Mouse (Mus musculus) MEL-GATA-1-ER (cell line): Measurements from ENCODE around the gene Abhd11.
"Not testable (repeated sequence)": the region's sequence is repeated elsewhere in the genome, so short reads cannot be mapped to it uniquely, and the experiment has no call there.

Experiments used
- DNase-seq: peaks from one replicate; pipeline ENCODE4 v3.0.0-alpha.2; 2012; ENCODE audit warnings: low read depth; ENCODE audit errors: extremely low read depth

The Abhd11 gene

DNA sequence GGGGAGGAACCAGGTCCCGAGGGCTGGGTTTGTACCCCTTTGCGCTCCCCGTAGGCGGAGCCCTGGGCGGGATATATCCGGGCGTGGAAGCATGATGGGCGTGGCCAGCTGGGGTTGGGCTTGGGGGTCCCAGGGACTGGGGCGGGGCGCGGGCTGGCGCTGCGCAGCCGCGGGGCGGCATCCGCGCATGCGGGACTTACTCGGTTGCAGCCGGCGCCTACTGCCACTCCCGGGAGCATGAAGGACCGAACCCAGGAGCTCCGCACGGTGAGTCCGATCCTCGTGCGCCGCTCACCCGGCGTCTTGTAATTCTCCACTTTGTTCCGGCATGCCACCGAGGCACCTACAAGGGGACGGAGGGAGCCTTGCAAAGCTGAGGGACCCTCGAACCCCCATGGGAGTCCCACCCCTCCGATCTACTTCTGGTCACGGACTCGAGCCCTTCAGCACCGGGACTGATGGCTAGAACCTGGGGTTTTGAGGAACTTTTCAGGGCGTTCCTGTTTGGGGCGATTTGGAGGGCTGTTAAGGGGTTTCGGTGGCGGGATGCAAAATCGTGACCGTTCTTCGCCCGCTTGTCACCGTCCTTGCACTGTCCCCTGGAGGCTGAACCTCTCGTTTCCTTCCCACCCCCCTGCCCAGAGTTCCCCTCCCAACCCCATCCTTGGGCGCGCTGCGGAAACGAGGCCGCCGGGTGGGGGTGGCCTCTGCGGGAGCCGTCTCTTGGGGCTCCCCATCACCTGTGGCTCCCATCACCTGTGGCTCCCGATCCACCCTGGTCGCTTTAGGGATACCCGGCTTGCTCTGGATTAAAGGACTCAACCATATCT lies 14.6 kb downstream of the Abhd11 start, which contains the start of gene Stx1a:
TSS of gene Stx1a (plus strand) at position 139 of the 830 bp plus-strand sequence.
- peak; percentile 81 for DNase-seq

DNA sequence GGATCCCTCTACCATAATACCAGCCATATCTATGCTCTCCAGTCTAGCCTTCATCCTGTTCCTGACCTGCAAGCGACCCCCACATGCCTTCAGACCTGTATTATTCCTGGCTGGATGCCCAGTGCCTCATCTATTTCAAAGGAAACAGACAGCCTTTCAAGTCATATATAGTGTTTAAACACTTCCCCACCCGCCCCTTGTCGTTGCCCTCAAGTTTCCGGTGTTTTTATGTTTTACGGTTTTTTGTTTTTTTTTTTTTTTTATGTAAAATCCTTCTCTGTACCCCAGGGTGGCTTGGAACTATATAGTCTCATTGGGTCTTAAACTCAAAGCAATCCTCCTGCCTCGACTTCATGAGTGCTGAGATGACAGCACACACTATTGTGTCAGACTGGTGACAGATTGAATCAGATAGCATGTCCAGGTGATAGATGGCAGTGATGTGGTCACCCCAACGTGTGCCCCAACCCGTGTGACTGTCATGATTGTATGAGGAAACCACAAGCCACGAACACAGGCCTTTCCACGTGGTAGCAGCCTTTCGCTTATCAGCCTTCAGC lies 15.8 kb downstream of the Abhd11 start:
- DNase-seq = peak; percentile 80

DNA sequence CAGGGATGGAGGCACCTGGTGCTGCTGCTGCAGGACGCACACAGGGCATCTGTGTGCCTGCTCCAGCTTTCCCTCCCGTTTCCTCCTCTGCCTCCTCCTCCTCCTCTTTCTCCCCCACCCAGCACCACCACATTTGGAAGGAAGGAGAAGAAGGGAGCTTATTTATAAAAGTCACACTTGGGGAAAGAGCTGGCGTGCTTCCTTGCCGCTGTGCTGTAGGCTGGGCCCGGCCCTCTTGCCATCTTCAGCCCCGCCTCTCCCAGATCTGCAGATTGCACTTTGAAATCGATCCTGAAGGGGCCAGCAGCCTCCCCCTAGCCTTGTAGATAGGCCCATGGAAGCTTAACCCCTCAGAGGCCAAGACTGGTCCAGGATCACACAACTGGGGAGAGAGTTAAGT lies 16.9 kb downstream of the Abhd11 start:
- no peak for DNase-seq

DNA sequence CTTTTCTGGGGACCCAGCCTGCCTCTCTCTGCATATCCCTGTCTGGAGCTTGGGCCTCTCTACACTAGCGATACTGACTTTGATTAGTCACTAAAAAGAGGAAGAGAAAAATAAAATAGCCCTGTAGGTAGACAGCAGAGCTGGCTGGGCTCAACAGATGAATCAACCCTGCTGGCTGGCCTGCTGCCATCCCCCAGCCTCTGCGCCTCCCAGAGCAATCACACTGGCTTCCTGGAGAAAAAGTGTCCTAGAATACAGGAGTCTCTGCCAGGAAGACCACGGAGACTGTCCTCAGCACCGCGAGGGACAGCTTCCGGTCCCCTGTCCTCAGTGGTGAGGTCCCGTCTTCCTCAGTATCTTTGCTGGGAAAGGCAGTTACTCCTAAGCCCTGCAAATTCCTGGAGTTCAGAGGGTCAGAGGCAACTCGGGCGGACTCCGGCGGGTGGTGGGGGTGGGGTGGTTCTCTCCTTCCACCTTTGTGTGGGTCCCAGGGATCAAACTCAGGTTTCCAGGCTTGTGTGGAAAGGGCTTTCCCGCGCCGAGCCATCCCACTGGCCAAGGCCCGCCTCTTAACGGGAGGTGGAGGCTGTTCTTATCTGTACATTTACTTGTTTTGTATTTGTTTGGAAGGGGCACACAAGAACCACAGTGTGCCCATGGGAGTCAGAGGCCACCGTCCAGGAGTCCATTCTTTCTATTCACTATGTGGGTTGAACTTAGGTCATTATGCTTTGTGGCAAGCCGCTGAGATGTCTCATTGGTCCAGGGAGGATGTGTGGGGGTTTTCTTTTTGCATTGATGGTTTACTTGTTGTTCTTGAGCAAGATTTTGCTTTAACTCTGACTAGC lies 20.3 kb downstream of the Abhd11 start:
- DNase-seq = peak; percentile 72

DNA sequence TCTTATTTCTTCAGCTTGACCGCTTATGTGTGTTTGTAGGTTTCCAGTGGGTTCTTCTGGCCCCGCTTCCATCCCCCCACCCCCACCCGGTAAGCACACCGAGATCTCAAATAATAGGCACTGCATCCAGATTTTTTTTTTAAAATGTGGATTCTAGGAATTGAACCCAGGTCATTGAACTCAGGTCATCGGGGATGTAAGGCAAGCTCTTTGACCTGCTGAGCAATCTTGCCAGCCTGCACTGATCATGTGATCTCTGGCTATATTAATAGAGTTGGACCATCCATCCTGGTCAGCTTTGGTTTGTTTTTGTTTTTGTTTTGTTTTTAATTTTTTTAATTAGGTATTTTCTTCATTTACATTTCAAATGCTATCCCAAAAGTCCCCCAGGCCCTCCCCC lies 23.6 kb downstream of the Abhd11 start:
- no peak for DNase-seq

DNA sequence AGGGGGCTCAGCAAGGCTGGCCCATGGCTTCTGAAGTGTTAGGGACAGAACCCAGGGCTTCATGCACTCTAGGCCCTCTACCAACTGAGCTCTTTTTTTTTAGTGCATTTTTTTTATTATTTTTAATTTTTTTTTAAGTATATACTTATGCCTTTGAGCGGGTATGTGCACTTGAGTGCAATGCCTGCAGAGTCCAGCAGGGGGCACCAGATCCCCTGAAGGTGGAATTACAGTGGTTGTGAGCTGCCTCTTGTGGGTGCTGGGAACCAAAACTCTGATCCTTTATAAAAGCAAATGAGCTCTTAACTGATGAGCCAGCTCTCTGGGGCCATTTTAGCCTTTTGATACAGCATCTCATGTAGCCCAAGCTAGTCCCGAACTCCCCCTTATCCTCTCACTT lies 25.6 kb downstream of the Abhd11 start:
- no peak for DNase-seq

DNA sequence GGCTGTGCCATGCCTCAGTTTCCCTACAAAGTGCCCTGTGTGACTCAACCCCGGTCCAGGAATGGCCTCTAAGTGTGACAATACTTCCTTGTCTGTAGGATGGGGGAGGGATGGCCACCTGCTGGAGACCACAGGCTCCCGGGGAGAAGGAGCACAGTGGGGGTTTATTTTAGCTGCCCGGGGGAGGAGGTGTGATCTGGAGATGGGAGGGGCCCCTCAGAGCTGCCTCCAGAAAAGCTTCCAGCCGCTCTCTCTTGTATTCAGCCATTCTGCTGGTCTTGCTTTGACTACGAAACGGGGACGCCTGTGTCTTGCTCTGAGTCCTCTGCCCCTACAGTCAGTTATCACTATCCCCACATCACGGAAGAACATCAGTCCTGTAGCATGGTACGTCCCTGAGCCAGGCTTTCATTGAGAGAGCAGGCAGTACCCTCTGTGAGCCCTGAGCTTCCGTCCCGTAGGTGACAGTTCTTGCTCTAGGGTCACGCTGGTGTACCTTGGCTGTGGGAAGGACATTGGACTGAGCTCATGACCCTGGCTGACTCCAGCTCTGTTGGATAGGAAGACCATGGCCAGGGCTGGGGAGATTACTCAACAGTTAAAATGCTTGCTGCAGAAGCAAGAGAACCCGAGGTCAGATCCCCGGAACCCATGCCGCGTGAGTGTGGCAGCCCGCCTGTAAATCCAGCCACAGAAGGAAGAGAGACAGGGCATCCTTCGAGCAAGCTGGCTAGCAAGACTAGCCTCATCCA lies 26.8 kb downstream of the Abhd11 start:
- DNase-seq = no peak

DNA sequence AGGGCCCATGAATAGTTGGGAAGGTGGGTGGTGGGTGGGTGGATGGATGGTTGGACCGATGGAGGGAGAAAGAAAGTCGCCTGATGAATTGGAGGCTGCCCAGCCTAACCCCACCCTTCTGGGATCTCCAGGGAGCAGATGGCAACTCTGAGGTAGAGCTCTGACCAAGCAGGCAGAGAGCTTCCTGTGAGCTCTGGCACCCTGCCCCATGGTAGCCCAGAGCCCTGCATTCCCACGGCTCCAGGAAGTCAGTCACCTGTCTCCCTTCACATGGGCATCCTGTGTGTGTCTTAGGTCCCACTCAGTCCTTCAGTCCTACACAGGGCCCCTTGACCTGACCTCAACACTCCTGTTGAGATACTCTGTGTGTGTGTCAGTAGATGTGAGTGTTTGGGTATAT lies 29.0 kb downstream of the Abhd11 start:
- no peak for DNase-seq

DNA sequence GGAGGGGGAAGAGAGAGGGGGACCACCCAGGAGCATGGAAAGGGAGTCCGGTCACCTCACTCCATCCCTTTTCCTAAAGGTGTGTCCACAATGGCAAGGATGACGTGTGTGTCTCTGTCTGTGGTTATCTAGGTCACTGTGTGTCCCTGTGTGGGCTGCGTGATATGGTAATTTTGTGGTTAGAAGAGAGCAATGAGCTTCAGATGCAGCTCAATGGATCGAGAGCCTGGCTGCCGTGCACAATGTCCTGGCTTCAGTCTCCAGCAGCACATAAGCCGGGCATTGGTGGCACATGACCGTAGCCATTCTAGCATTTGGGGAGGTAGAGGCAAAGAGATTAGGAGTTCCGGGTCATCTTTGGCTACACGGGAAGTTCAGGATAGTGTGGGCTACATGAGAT lies 30.6 kb downstream of the Abhd11 start:
- DNase-seq = no peak

DNA sequence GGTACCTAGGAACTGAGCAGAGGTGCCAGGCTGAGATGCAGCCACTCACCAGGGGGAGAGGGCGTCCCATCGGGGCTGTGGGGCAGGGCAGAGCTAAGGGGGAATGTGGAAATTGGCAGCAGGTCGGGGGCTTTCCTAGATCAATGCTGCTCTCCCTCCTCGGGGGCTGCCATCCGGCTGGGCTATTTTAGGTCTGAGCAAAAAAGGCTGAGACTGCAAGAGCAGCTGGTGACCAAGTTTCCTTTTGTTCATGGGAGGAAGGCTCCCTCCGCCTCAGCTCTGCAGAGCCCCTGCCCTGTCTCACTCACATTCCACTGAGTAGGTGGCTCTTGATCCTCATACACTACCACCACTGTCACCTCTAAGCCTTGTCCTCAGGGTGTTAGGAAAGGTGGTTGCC lies 31.1 kb downstream of the Abhd11 start:
- no peak for DNase-seq

DNA sequence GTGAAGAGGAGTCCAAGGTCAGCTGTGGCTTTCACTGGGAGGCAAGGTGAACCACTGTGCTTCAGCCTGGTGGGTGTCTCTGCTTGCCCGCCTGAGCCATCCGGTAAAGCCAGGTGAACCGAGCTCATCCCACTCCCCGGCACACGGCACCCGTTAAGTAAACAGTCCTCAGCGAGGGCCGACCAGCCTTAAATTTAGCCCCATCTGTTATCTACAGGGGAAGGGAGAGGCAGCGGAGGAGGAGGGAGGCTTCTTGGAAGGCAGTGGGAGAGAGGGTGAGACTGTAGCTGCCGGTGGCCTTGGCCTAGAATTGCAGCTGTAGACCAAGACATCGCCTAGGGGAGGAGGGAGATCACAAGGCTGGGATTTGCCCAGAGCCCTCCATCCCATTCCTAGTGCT lies 31.8 kb downstream of the Abhd11 start:
- DNase-seq = no peak

DNA sequence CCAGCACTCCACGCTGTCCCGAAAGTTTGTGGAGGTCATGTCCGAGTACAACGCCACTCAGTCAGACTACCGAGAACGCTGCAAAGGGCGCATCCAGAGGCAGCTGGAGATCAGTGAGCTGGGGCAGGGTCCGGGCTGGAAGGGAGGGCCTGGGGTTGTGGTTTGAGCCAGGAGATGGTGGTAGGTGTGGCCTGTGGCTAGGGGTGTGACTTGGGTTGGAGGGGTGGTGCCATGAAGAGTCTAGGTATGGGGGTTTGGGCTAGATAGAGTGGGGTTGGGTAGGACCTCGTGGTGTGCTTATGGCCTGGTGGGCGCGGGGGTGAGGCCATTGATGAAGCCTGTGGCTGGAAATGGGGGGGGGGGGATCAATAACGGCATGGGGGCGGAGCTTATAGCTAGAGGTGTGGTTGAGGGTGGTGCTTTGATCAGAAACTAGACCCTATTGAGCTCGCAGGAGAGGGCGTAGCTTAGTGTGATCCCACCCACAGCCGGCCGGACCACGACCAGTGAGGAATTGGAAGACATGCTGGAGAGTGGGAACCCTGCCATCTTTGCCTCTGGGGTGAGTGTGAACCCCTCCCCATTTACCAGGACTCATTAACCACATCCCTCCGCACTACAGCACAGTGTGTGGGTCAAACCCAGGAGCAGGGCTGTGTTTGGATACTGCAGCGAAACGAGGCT lies 33.3 kb downstream of the Abhd11 start:
- no peak for DNase-seq

DNA sequence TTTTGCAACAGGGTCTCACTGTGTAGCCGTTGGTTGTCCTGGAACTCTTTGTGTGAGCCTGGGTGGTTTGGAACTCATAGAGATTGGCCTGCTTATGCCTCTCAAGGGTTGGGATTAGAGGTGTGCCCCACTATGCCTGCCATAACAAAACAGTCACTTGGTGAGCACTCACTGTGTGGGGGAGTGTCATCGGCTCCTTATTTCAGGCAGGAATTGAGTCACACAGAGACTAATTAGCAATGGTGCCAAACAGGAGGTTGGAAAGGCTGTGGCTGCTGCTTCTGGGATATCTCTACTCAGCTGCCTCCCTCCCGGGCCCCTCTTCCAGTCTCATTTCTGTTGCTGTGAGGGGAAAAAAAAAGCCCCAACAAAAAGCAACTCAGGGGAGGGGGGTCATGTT lies 35.6 kb downstream of the Abhd11 start:
- no peak for DNase-seq

DNA sequence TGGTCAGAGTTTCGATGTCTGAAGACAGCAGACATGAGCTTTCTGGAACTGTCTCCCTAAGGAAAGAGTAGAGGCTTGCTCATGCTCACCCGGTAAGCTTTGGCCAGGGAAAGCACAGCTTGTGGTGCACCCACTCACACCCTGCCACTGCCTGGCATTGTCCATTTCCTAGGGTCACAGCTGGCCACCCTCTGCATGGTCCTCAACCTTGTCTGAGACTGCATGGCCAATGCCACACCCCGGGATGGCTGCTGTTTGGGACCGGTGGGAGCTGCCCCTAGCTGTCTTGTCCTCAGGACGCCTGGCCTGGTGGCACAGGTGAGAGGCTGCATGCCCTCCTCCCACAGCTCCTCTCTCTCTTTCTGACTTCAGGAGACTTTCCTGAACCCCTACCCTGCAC lies 39.6 kb downstream of the Abhd11 start:
- no peak for DNase-seq

DNA sequence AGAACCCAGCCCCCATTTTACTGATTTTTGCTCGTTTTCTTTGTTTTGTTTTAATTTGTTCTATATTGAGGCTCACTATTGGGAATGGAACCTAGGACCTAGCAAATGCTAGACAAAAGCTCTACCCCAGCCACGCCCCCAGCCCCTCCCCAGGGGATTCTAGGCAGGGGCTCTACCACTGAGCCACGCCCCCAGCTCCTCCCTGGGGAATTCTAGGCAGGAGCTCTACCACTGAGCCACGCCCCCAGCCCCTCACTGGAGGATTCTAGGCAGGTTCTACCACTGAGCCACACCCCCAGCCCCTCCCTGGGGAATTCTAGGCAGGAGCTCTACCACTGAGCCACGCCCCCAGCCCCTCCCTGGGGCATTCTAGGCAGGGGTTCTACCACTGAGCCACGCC lies 40.3 kb downstream of the Abhd11 start:
- not testable (repeated sequence) for DNase-seq

DNA sequence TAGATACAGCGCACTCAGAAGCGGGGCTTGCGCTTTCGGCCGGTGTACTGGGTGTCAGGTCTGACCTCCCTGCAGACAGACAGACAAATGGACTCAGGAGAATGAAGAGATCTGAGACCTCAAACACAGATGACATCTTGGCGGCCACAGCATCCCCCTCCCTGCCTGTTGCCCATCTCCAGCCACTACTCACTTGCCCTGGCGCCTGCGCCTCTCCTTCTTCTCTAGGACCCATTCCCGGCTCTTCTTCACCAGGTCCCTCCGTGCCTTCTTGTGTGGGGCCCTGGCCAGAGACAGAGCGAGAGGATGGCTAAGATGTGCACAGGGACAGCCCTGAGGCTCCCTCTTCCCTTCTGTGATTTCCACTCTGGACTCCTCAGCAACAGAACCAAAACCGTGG lies 44.4 kb downstream of the Abhd11 start:
- no peak for DNase-seq
